Mouse (Mus musculus) bone marrow, adult 2 months (tissue): ENCODE data around the gene Cfd.
"Not testable (repeated sequence)": the region's sequence is repeated elsewhere in the genome, so short reads cannot be mapped to it uniquely, and the experiment has no call there.

ENCODE experiments used
- CTCF ChIP-seq: fragments of 200-500 bp; IDR thresholded peaks from 2 replicates; pipeline ENCODE4 v1.5.1; 2011; ENCODE audit warnings: low read length, control low read depth; ENCODE audit not compliant: control insufficient read depth, insufficient read depth
- POLR2A ChIP-seq: fragments of 200-500 bp; IDR thresholded peaks from 2 replicates; pipeline ENCODE4 v1.6.1; 2011; ENCODE audit warnings: low read depth, mild to moderate bottlenecking, control low read depth, low read length, borderline replicate concordance; ENCODE audit not compliant: control insufficient read depth

DNA sequence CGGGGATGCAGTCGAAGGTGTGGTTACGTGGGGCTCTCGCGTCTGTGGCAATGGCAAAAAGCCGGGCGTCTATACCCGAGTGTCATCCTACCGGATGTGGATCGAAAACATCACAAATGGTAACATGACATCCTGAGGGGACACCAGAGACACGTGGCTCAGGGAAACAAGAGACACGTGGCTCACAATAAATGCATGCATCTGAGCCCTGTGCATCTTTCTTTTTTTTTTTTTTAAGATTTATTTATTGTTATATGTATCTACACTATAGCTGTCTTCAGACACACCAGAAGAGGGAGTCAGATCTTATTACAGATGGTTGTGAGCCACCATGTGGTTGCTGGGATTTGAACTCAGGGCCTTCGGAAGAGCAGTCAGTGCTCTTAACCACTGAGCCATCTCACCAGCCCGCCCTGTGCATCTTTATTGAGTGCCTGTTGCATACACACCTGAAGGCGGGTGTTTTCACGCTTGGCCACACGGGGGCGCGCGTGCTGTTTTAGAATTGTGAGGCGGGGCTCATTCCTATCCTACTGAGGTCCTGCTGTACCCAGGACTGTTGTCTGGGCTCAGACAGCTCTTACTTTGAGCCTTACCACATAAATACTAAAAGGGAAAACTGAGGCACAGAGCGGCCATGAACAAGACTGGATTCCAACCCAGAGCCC, 1.9 kb downstream of the Cfd start:
- TF ChIP-seq POLR2A: not testable (repeated sequence)
- peak; percentile 88 for TF ChIP-seq CTCF
